Mouse (Mus musculus): ENCODE measurements around the gene Trak2. TPM values are rescaled to one million over a fixed set of nuclear protein-coding genes. Genes with fewer than 3 reads are reported as not detected.
"Not testable (repeated sequence)": the region's sequence is repeated elsewhere in the genome, so short reads cannot be mapped to it uniquely, and the experiment has no call there.

Trak2 gene
- polyA plus RNA-seq, 1 experiment from 2014 or later, result 13.5 TPM

- ATAC-seq (ENCODE audit: insufficient number of reproducible peaks, insufficient read depth, low FRiP score, low read depth), result no peak
Measured at GRCm38 (mm10) chr1:58889826-58890546, 83.2 kb downstream of the Trak2 start.

DNA sequence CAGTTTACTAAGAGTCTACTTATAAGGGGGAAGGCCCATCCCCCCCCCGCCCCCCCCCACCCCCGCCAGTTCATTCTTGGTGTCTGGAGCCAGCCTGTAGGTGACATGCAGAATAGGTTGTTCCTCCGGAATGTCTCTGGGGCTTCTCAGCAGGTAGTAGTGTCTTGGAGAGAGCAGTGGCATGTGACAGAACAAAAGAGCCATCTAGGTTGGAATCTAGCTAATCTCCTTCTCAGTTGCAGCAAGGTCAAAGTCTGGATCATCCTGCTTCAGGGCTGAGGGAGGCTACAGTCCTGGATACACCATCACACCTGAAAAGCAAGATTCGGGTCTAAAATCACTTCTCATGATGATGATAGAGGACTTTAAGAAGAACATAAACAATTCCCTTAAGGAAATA is 87.6 kb downstream of the Trak2 start:
- ATAC-seq (ENCODE audit: insufficient number of reproducible peaks, insufficient read depth, low FRiP score, low read depth), result no peak
- Histone ChIP-seq H3K36me3 (ENCODE audit: control insufficient read depth, insufficient read depth, low read length) (no peaks in the 10 kb centered on the region), H3K4me2 (replicated peaks; ENCODE audit: low read depth, low read length) (no peak overlapping the region), H3K9ac (replicated peaks; ENCODE audit: low read depth, low read length) (no peak overlapping the region), H3K4me1 (ENCODE audit: control insufficient read depth, insufficient read depth, low read length) (no peaks in the 10 kb centered on the region), H3K4me3 (ENCODE audit: low read depth, low read length) (no peak overlapping the region), H3K9me3 (ENCODE audit: control insufficient read depth, low read depth, low read length) (no peaks in the 10 kb centered on the region), H3K27ac (ENCODE audit: low read length) (no peak overlapping the region), H3K27me3 (ENCODE audit: control insufficient read depth, insufficient read depth, low read length) (no peaks in the 10 kb centered on the region)
- WGBS, result 86% methylated on average over 4 of the region's 4 CpGs

More at GRCm38 (mm10) chr1:58889826-58890546, 83.2 kb downstream of the Trak2 start:
- no peak overlapping the region for H3K27ac ChIP-seq (ENCODE audit: low read length)
- no peak overlapping the region for H3K4me3 ChIP-seq (ENCODE audit: low read depth, low read length)
- no peaks in the 10 kb centered on the region for H3K9me3 ChIP-seq (ENCODE audit: control insufficient read depth, low read depth, low read length)
- 47% methylated on average over 5 of the region's 5 CpGs for WGBS
- no peak overlapping the region for H3K9ac ChIP-seq (replicated peaks; ENCODE audit: low read depth, low read length)
- no peak overlapping the region for H3K4me2 ChIP-seq (replicated peaks; ENCODE audit: low read depth, low read length)
- H3K4me1 ChIP-seq (ENCODE audit: control insufficient read depth, insufficient read depth, low read length), result no peaks in the 10 kb centered on the region
- H3K36me3 ChIP-seq (ENCODE audit: control insufficient read depth, insufficient read depth, low read length), result no peaks in the 10 kb centered on the region
- H3K27me3 ChIP-seq (ENCODE audit: control insufficient read depth, insufficient read depth, low read length), result no peaks in the 10 kb centered on the region

DNA sequence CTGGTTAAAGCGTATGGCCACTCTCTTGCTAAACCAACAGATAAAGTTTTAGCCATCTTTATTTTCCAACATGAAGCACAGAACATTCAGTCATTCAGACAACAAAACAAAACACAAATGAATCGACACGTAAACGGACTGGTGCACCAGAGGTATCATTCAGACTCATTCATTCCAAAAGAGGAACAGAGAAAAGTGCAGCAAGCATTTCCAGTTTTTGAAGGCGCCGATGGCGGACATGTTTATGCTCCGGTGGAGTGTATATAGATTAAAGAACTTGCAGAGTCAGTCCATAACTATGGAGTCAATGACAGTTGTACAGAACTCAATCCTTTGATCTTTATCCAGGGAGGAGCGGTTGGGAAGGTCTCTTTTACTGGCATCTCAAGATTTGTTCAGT is 90.0 kb downstream of the Trak2 start:
- not testable (repeated sequence) for H3K4me3 ChIP-seq (ENCODE audit: low read depth, low read length); H3K4me1 ChIP-seq (ENCODE audit: control insufficient read depth, insufficient read depth, low read length); H3K27ac ChIP-seq (ENCODE audit: low read length); H3K27me3 ChIP-seq (ENCODE audit: control insufficient read depth, insufficient read depth, low read length); H3K9ac ChIP-seq (replicated peaks; ENCODE audit: low read depth, low read length); ATAC-seq (ENCODE audit: insufficient number of reproducible peaks, insufficient read depth, low FRiP score, low read depth); H3K36me3 ChIP-seq (ENCODE audit: control insufficient read depth, insufficient read depth, low read length); H3K9me3 ChIP-seq (ENCODE audit: control insufficient read depth, low read depth, low read length); H3K4me2 ChIP-seq (replicated peaks; ENCODE audit: low read depth, low read length)
- 93% methylated on average over 9 of the region's 9 CpGs for WGBS

GRCm38 (mm10) chr1:58879291-58879690 is 93.9 kb downstream of the Trak2 start:
- not testable (repeated sequence) for H3K9ac ChIP-seq (replicated peaks; ENCODE audit: low read depth, low read length); H3K36me3 ChIP-seq (ENCODE audit: control insufficient read depth, insufficient read depth, low read length); H3K27ac ChIP-seq (ENCODE audit: low read length); H3K9me3 ChIP-seq (ENCODE audit: control insufficient read depth, low read depth, low read length); H3K4me2 ChIP-seq (replicated peaks; ENCODE audit: low read depth, low read length); H3K4me3 ChIP-seq (ENCODE audit: low read depth, low read length); H3K27me3 ChIP-seq (ENCODE audit: control insufficient read depth, insufficient read depth, low read length); H3K4me1 ChIP-seq (ENCODE audit: control insufficient read depth, insufficient read depth, low read length); ATAC-seq (ENCODE audit: insufficient number of reproducible peaks, insufficient read depth, low FRiP score, low read depth)
- 91% methylated on average over 2 of the region's 2 CpGs for WGBS

GRCm38 (mm10) chr1:58876500-58876899 is 96.7 kb downstream of the Trak2 start:
- not testable (repeated sequence) for H3K27me3 ChIP-seq (ENCODE audit: control insufficient read depth, insufficient read depth, low read length); ATAC-seq (ENCODE audit: insufficient number of reproducible peaks, insufficient read depth, low FRiP score, low read depth); H3K4me3 ChIP-seq (ENCODE audit: low read depth, low read length); H3K9me3 ChIP-seq (ENCODE audit: control insufficient read depth, low read depth, low read length); H3K4me2 ChIP-seq (replicated peaks; ENCODE audit: low read depth, low read length); H3K36me3 ChIP-seq (ENCODE audit: control insufficient read depth, insufficient read depth, low read length); H3K9ac ChIP-seq (replicated peaks; ENCODE audit: low read depth, low read length); H3K27ac ChIP-seq (ENCODE audit: low read length); H3K4me1 ChIP-seq (ENCODE audit: control insufficient read depth, insufficient read depth, low read length)
- 92% methylated on average over 4 of the region's 4 CpGs for WGBS

GRCm38 (mm10) chr1:58860586-58860985 is 112.6 kb downstream of the Trak2 start:
- H3K9me3 ChIP-seq (ENCODE audit: control insufficient read depth, low read depth, low read length); H3K4me1 ChIP-seq (ENCODE audit: control insufficient read depth, insufficient read depth, low read length); H3K27ac ChIP-seq (ENCODE audit: low read length); H3K27me3 ChIP-seq (ENCODE audit: control insufficient read depth, insufficient read depth, low read length); ATAC-seq (ENCODE audit: insufficient number of reproducible peaks, insufficient read depth, low FRiP score, low read depth); H3K4me2 ChIP-seq (replicated peaks; ENCODE audit: low read depth, low read length); H3K9ac ChIP-seq (replicated peaks; ENCODE audit: low read depth, low read length); H3K4me3 ChIP-seq (ENCODE audit: low read depth, low read length); H3K36me3 ChIP-seq (ENCODE audit: control insufficient read depth, insufficient read depth, low read length): not testable (repeated sequence)
- WGBS, result 77% methylated on average over 3 of the region's 3 CpGs

DNA sequence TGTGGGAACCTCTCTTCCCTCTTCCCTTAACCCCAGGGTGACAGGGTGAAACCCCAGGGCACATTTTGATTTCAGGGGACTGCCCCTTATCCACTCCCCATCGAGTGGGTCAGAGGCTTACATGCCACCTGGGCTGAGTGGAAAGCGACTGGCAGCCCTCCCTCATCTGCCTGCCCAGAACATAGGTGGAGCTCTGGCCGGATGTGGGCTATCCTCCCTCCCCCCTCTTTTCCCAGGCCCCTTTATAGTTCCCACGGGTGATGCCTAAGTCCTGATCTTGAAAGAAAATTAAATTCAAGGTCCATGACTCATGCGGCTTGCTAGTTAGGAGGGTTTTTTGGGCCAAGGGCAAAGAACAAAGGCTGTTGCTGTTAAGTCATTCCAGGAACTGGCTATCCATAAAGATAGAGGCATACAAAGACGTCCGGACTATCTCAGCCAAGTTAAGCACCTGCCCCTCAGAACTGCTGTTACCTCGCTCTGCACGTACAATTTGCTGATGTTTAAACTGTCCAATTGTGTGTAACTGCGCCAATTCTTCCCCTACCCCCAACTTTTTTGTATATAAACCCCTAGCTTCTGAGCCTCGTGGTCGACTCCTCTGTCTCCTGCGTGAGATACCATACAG is 113.4 kb downstream of the Trak2 start:
- not testable (repeated sequence) for ATAC-seq (ENCODE audit: insufficient number of reproducible peaks, insufficient read depth, low FRiP score, low read depth); H3K9me3 ChIP-seq (ENCODE audit: control insufficient read depth, low read depth, low read length); H3K36me3 ChIP-seq (ENCODE audit: control insufficient read depth, insufficient read depth, low read length); H3K4me3 ChIP-seq (ENCODE audit: low read depth, low read length); H3K27me3 ChIP-seq (ENCODE audit: control insufficient read depth, insufficient read depth, low read length); H3K4me2 ChIP-seq (replicated peaks; ENCODE audit: low read depth, low read length); H3K27ac ChIP-seq (ENCODE audit: low read length); H3K4me1 ChIP-seq (ENCODE audit: control insufficient read depth, insufficient read depth, low read length); H3K9ac ChIP-seq (replicated peaks; ENCODE audit: low read depth, low read length)
- 66% methylated on average over 13 of the region's 13 CpGs for WGBS

- 55% methylated on average over 4 of the region's 4 CpGs for WGBS
- not testable (repeated sequence) for H3K27ac ChIP-seq (ENCODE audit: low read length); H3K27me3 ChIP-seq (ENCODE audit: control insufficient read depth, insufficient read depth, low read length); ATAC-seq (ENCODE audit: insufficient number of reproducible peaks, insufficient read depth, low FRiP score, low read depth); H3K4me2 ChIP-seq (replicated peaks; ENCODE audit: low read depth, low read length); H3K4me3 ChIP-seq (ENCODE audit: low read depth, low read length); H3K9me3 ChIP-seq (ENCODE audit: control insufficient read depth, low read depth, low read length); H3K36me3 ChIP-seq (ENCODE audit: control insufficient read depth, insufficient read depth, low read length); H3K4me1 ChIP-seq (ENCODE audit: control insufficient read depth, insufficient read depth, low read length); H3K9ac ChIP-seq (replicated peaks; ENCODE audit: low read depth, low read length)
Measured at GRCm38 (mm10) chr1:58859131-58859530, 114.1 kb downstream of the Trak2 start.

DNA sequence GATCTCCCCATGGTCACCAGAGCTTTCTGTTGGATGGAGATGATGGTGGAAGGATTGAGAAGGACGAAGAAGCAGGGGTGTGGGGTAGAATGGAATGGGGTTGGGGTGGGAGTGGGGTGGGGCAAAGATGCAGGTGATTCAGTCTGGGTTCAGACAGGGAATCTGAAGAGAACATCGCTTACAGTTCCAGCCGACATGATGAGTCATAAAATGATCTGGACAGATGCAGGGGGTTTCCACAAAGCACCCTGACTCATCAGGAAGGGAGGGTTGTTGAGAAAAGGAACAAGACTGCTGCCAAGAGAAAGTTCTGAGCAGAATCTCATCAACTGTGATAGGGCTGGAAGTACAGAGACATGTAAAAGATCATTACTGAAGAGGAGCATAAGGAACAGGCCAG is 116.4 kb downstream of the Trak2 start:
- not testable (repeated sequence) for H3K4me3 ChIP-seq (ENCODE audit: low read depth, low read length); H3K9me3 ChIP-seq (ENCODE audit: control insufficient read depth, low read depth, low read length); H3K36me3 ChIP-seq (ENCODE audit: control insufficient read depth, insufficient read depth, low read length); H3K9ac ChIP-seq (replicated peaks; ENCODE audit: low read depth, low read length); H3K4me1 ChIP-seq (ENCODE audit: control insufficient read depth, insufficient read depth, low read length); H3K27me3 ChIP-seq (ENCODE audit: control insufficient read depth, insufficient read depth, low read length); H3K4me2 ChIP-seq (replicated peaks; ENCODE audit: low read depth, low read length); H3K27ac ChIP-seq (ENCODE audit: low read length); ATAC-seq (ENCODE audit: insufficient number of reproducible peaks, insufficient read depth, low FRiP score, low read depth)
- WGBS, result 86% methylated on average over 3 of the region's 3 CpGs
